Mouse (Mus musculus) cortical plate, adult 2 months (tissue): ENCODE results near the gene Rrp1. TPM values are rescaled to one million over a fixed set of nuclear protein-coding genes. Genes with fewer than 3 reads are reported as not detected.

Experiments
- H3K27ac ChIP-seq: fragments of 200-500 bp; 2 replicates; pipeline ENCODE4 v1.5.1; 2012; ENCODE audit warnings: low read length, control low read depth, inconsistent platforms; ENCODE audit not compliant: insufficient read depth
- H3K4me1 ChIP-seq: fragments of 200-500 bp; 2 replicates; pipeline ENCODE4 v1.6.1; 2011; ENCODE audit warnings: low read length; ENCODE audit not compliant: control insufficient read depth, insufficient read depth
- H3K4me3 ChIP-seq: fragments of 200-500 bp; 2 replicates; pipeline ENCODE4 v1.5.1; 2011; ENCODE audit warnings: mild to moderate bottlenecking, low read length, control low read depth; ENCODE audit not compliant: insufficient read depth
- CTCF ChIP-seq: fragments of 200-500 bp; IDR thresholded peaks from 2 replicates; pipeline ENCODE4 v1.5.1; 2011; ENCODE audit warnings: mild to moderate bottlenecking, control low read depth, low read length; ENCODE audit not compliant: insufficient read depth; ENCODE audit errors: extremely low read depth
- POLR2A ChIP-seq: fragments of 200-500 bp; IDR thresholded peaks from 2 replicates; pipeline ENCODE4 v1.6.1; 2011; ENCODE audit warnings: mild to moderate bottlenecking, low read length, control low read depth; ENCODE audit not compliant: insufficient read depth; ENCODE audit errors: extremely low read depth
- polyA plus RNA-seq: library from polyadenylated mRNA; depleted of rRNA; stranded (reverse); fragments of >200 nt; gene quantifications from 2 replicates; pipeline ENCODE4 v1.2.3, GENCODE M21; 2012; rRNA removed

Gene Rrp1
- 519 and 613 TPM in 2 replicates for polyA plus RNA-seq

- peak within 1 kb of the TSS; percentile 59 for H3K4me3 ChIP-seq
- 0 out of 2 replicates have a peak, but pooled peaks cover 2% of the 10 kb centered on the region for H3K4me1 ChIP-seq
- TF ChIP-seq POLR2A (peak; percentile 92), CTCF (peak; percentile 99)
- H3K27ac ChIP-seq: peak within 1 kb of the TSS; percentile 35; the same call in 1 of the 2 replicates
These were observed at the start of gene Rrp1 for GRCm38 (mm10) chr10:78412319-78413151. Gene Rrp1 (minus strand): TSS chr10:78413043.

- Histone ChIP-seq H3K4me3 (no peak overlapping the region), H3K4me1 (peaks cover 13% of the 10 kb centered on the region), H3K27ac (0 out of 2 replicates have a peak overlapping the region, but pooled peaks have one; percentile 40)
- TF ChIP-seq CTCF: peak; percentile 40
- no peak for TF ChIP-seq POLR2A
These were observed 48.9 kb upstream of the Rrp1 start for GRCm38 (mm10) chr10:78461767-78462166.

GRCm38 (mm10) chr10:78460463-78460862, 47.6 kb upstream of the Rrp1 start:
- H3K4me1 ChIP-seq: peaks cover 13% of the 10 kb centered on the region
- no peak overlapping the region for H3K4me3 ChIP-seq
- TF ChIP-seq CTCF: no peak
- no peak for TF ChIP-seq POLR2A
- H3K27ac ChIP-seq: peak overlapping the region; percentile 68

GRCm38 (mm10) chr10:78458348-78459111, 45.7 kb upstream of the Rrp1 start:
- Histone ChIP-seq H3K27ac (peak overlapping the region; percentile 57), H3K4me3 (no peak overlapping the region), H3K4me1 (peaks cover 13% of the 10 kb centered on the region)
- TF ChIP-seq POLR2A (no peak), CTCF (no peak)

GRCm38 (mm10) chr10:78457495-78458347, 44.9 kb upstream of the Rrp1 start:
- peak overlapping the region; percentile 57 for H3K27ac ChIP-seq
- TF ChIP-seq POLR2A: no peak
- TF ChIP-seq CTCF: no peak
- peaks cover 14% of the 10 kb centered on the region for H3K4me1 ChIP-seq
- no peak overlapping the region for H3K4me3 ChIP-seq

- Histone ChIP-seq H3K27ac (no peak overlapping the region), H3K4me3 (no peak overlapping the region), H3K4me1 (peaks cover 13% of the 10 kb centered on the region)
- TF ChIP-seq POLR2A (no peak), CTCF (no peak)
These were observed 43.9 kb upstream of the Rrp1 start for GRCm38 (mm10) chr10:78456696-78457095.

GRCm38 (mm10) chr10:78452641-78453040, 39.8 kb upstream of the Rrp1 start:
- TF ChIP-seq POLR2A (no peak), CTCF (no peak)
- peak overlapping the region; percentile 91 for H3K27ac ChIP-seq
- H3K4me1 ChIP-seq: peaks cover 3% of the 10 kb centered on the region; the same call in 1 of the 2 replicates
- H3K4me3 ChIP-seq: no peak overlapping the region

- no peak overlapping the region for H3K4me3 ChIP-seq
- no peak overlapping the region for H3K27ac ChIP-seq
- TF ChIP-seq CTCF (no peak), POLR2A (no peak)
- peaks cover 3% of the 10 kb centered on the region; the same call in 1 of the 2 replicates for H3K4me1 ChIP-seq
These were observed 37.9 kb upstream of the Rrp1 start for GRCm38 (mm10) chr10:78450761-78451160.

GRCm38 (mm10) chr10:78447396-78447795, 34.6 kb upstream of the Rrp1 start:
- peak overlapping the region; percentile 32 for H3K27ac ChIP-seq
- TF ChIP-seq CTCF (no peak), POLR2A (no peak)
- H3K4me3 ChIP-seq: no peak overlapping the region
- 0 out of 2 replicates have a peak, but pooled peaks cover 1% of the 10 kb centered on the region for H3K4me1 ChIP-seq
